Mouse (Mus musculus): ENCODE results near the gene Egfl6.

DNA sequence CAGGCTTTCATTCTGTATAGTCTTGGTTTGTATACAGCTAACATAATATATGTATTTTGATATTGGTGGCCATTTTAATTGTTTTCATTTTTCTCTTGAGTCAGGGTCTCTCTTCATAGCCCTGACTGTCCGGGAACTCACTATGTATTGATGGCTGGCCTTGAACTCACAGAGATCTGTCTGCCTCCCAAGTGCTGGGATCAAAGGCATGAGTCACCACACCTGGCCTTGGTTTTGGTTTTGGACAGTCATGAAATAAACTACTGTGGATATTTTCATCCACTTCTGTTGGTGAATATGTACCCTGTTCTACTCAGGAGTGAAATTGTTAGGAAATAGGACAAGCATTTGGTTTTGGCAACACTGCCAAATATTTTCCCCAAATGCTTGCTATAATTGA, 68.9 kb downstream of the Egfl6 start:
- TF ChIP-seq CTCF (conservative IDR thresholded peaks at IDR 0.05 in 1 of 2, IDR thresholded peaks at IDR 0.05 in 1 of 2; ENCODE audit: low read depth in 2 of 2, low read length in 2 of 2), result no peak
- no peak for TF ChIP-seq JUND (conservative IDR thresholded peaks at IDR 0.05; ENCODE audit: low read depth, low read length)
- TF ChIP-seq SMC3 (IDR thresholded peaks at IDR 0.05; ENCODE audit: low read depth, low read length), result no peak
- TF ChIP-seq CHD1 (IDR thresholded peaks at IDR 0.05; ENCODE audit: low read depth, low read length), result no peak
- TF ChIP-seq EP300 (IDR thresholded peaks at IDR 0.05; ENCODE audit: low read length), result no peak
- TF ChIP-seq CHD2 (IDR thresholded peaks at IDR 0.05; ENCODE audit: low read length), result no peak
- no peak for TF ChIP-seq ELF1 (IDR thresholded peaks at IDR 0.05; ENCODE audit: low read depth, low read length)
- no peak for TF ChIP-seq POLR2A (IDR thresholded peaks at IDR 0.05; ENCODE audit: low read depth, low read length)
- TF ChIP-seq GABPA (IDR thresholded peaks at IDR 0.05; ENCODE audit: insufficient replicate concordance, low read depth, low read length), result no peak
